Mouse (Mus musculus): Measurements from ENCODE around the gene Rbm24. TPM values are rescaled to one million over a fixed set of nuclear protein-coding genes. Genes with fewer than 3 reads are reported as not detected.

Gene Rbm24
- polyA plus RNA-seq, 1 experiment from 2014 or later: 7.7 TPM

Other genes with a start within 250 kb of the Rbm24 start
- 1.6 and 1.9 TPM in 2 replicates for gene Stmnd1, start 144.7 kb upstream of the Rbm24 start, polyA plus RNA-seq (2015; fragmentation: Nextera tagmentation; extraction: Ambion mirVana)
- gene Cap2, start 83.4 kb downstream of the Rbm24 start, polyA plus RNA-seq (2015; fragmentation: Nextera tagmentation; extraction: Ambion mirVana): 20.1 and 27.3 TPM in 2 replicates

Measured in embryonic facial prominence, embryonic 15.5 days (tissue).